Mouse (Mus musculus) C2C12 (cell line): ENCODE results near the gene Usp32.

Experiments used
- CEBPB ChIP-seq: IDR thresholded peaks from one replicate; pipeline ENCODE4 v1.6.1; 2011; ENCODE audit warnings: low read depth, mild to moderate bottlenecking, control low read depth, moderate library complexity
- CTCF ChIP-seq: IDR thresholded peaks from one replicate; pipeline ENCODE4 v1.5.1; 2011; ENCODE audit not compliant: control insufficient read depth, insufficient read depth, insufficient read length
- FOSL1 ChIP-seq: IDR thresholded peaks from one replicate; pipeline ENCODE4 v1.8.0; 2011; ENCODE audit warnings: mild to moderate bottlenecking, low read length; ENCODE audit not compliant: poor library complexity, insufficient read depth, severe bottlenecking
- MAX ChIP-seq: IDR thresholded peaks from one replicate; pipeline ENCODE4 v1.6.1; 2011; ENCODE audit warnings: mild to moderate bottlenecking, control low read depth
- MYOD1 ChIP-seq: IDR thresholded peaks from one replicate; pipeline ENCODE4 v1.6.1; 2011; ENCODE audit warnings: low read depth; ENCODE audit not compliant: control insufficient read depth, insufficient read length
- MYOG ChIP-seq: IDR thresholded peaks from one replicate; pipeline ENCODE4 v1.6.1; 2011; ENCODE audit not compliant: control insufficient read depth, insufficient read length; ENCODE audit errors: extremely low read depth
- USF1 ChIP-seq: IDR thresholded peaks from one replicate; pipeline ENCODE4 v1.6.1; 2011; ENCODE audit warnings: low read depth, mild to moderate bottlenecking, control low read depth, moderate library complexity

- TF ChIP-seq CTCF, result no peak
- no peak for TF ChIP-seq MYOD1
- no peak for TF ChIP-seq CEBPB
- no peak for TF ChIP-seq FOSL1
- no peak for TF ChIP-seq USF1
- no peak for TF ChIP-seq MAX
- TF ChIP-seq MYOG, result no peak
These were observed 32.7 kb downstream of the Usp32 start for GRCm38 (mm10) chr11:85107217-85107616.
